Mouse (Mus musculus) macrophage (primary cell): ENCODE results near the gene Snrpc. TPM values are rescaled to one million over a fixed set of nuclear protein-coding genes. Genes with fewer than 3 reads are reported as not detected.

Experiments
- H3K27ac ChIP-seq: fragments of 350-480 bp; formaldehyde crosslinking; 2 replicates; pipeline ENCODE4 v1.9.0; 2021
- H3K36me3 ChIP-seq: fragments of 350-480 bp; formaldehyde crosslinking; 2 replicates; pipeline ENCODE4 v1.9.0; 2021; ENCODE audit errors: inconsistent target
- H3K4me3 ChIP-seq: fragments of 350-480 bp; formaldehyde crosslinking; 2 replicates; pipeline ENCODE4 v1.9.0; 2021; ENCODE audit errors: inconsistent target
- H3K79me2 ChIP-seq: fragments of 350-480 bp; formaldehyde crosslinking; 2 replicates; pipeline ENCODE4 v1.9.0; 2021; ENCODE audit errors: inconsistent target
- WGBS: methylation state at CpG from one replicate; pipeline ENCODE4 v1.1.7; 2026; ENCODE audit warnings: inconsistent platforms; ENCODE audit not compliant: missing documents; 5-methylcytosine and 5-hydroxymethylcytosine counted together
- polyA plus RNA-seq: library from polyadenylated mRNA; stranded (reverse); fragments of 250-400 nt; gene quantifications from 3 replicates; pipeline ENCODE4 v1.2.4, GENCODE M21; 2018; ENCODE audit warnings: inconsistent platforms

Snrpc gene
- polyA plus RNA-seq, 1 experiment from 2014 or later, result 89.9 TPM

DNA sequence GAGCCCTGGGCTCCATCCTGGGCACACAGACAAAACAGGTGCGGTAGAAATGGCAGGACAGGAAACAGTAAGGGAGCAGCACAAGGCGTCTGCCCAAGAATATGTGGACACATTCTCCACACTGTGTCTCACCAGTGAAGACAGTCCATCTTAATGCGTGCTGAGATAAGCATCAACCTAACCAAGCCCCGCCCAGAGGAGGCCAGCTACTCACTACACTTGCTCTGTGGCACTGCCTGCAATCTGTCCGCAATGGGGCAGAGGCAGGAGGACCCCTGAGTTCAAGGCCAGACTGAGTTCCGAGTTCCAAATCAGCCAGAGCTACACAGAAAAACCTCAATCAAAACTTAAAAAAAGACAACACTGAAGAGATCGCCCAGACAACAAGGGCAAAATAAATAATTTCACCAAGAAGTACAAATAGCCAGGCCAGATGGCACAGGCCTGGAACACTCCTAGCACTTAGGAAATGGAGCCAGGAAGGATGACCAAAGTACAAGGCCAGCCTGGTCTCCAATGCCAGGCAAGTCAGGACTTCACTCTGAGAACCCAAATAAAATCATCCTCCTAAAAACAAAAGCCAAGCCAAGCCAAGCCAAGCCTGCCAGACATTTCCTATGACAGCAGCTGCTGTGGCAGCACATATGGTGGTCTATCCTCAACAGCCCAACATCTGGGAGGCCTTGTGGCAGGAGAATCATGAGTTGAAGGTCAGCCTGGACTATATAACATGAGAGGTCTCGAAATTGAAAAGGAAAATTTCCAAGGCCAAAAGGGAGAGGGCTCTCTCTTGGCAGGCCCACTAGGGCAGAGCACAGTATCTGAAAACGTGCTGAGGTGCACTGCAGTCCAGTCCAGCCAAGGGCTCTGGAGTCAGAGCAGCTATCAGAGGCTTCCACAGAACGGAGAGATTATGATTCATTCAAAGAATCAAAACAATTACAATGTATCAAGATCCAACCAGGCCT lies 32.9 kb upstream of the Snrpc start:
- H3K36me3 ChIP-seq, result no peaks in the 10 kb centered on the region
- no peak overlapping the region for H3K27ac ChIP-seq
- peaks cover 98% of the 10 kb centered on the region for H3K79me2 ChIP-seq
- no peak overlapping the region for H3K4me3 ChIP-seq
- 87% methylated on average over 10 of the region's 10 CpGs for WGBS

DNA sequence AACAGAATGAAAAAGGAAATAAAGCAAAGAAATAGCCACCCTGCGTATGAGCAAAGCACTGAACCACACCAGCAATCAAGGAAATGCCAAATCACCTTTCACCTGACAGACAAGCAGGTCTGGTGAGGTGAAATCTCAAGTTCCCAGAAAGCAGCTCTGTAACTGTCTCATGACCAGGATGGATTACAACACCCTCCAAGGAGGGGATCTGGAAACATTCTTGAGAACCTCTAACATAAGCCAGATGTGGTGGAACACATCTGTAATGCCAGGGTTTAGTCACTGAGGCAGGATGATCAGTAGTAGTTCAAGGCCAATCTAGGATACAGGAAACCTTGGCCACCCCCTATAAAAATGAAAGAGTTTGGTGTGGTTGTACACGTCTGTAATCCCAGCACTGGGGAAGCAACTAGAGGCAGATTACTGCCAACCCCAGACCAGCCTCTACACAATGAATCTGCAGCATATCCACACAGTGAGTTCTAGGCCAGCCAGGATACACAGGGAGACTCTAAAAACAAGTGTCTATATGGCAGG lies 30.3 kb upstream of the Snrpc start:
- Histone ChIP-seq H3K79me2 (peaks cover 98% of the 10 kb centered on the region), H3K27ac (no peak overlapping the region), H3K4me3 (no peak overlapping the region), H3K36me3 (no peaks in the 10 kb centered on the region)
- 79% methylated on average over 2 of the region's 2 CpGs for WGBS

DNA sequence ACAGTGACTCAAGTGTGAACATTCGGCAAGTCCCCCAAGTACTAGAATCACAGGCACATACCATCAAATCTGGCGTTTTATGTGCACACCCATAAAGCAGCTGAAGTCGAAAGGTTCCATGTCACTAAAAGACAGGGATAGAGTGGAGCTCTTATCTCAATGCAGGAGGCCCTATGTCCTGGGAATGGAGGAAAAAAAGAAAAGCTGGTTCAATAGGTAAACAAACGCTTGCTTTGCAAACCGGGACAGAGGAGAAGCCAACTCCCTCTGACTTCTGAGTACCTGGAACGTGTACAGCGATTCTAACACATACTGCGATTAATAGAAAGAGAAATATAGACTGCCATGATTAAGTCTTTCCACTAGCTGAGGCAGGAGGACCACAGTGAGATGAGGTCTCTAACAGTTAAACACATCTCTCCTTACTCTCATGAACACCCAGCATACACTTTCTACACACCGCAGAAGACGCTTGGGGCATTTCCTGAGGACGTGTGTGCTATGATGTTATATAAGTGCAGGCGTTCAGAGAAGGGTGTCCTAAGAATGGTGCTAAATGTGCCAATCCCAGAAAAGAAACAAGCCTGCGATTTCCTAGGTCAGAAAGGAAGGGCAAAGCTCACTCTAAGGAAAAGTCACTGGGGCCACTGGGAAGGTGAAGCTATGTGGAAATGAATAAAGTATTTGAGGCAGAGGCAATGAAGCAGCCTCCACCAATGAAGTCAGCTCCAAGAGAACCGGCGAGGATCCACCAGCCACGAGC lies 27.2 kb upstream of the Snrpc start:
- Histone ChIP-seq H3K79me2 (peaks cover 98% of the 10 kb centered on the region), H3K36me3 (no peaks in the 10 kb centered on the region), H3K27ac (no peak overlapping the region), H3K4me3 (no peak overlapping the region)
- 87% methylated on average over 16 of the region's 16 CpGs for WGBS

DNA sequence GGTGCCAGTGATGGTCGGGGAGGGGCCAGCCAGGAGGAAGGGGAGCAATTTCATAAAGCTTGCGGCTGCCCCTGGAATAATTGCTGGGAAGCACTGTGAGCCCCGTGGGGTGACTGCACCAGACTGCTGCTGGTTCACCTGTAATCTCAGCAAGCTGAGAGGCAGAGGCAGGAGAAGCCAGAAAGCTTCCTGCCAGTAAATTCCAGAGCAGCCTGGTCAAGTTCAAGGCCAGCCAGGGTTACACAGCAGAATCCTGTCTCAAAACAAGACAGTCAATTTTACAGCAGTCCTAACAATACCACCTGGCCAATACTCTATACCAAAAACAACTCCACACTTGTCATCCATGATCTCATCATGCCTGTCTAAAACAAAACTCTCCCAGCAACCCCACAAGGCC lies 26.0 kb upstream of the Snrpc start:
- Histone ChIP-seq H3K36me3 (no peaks in the 10 kb centered on the region), H3K4me3 (no peak overlapping the region), H3K27ac (no peak overlapping the region), H3K79me2 (peaks cover 98% of the 10 kb centered on the region)
- WGBS, result 87% methylated on average over 3 of the region's 3 CpGs

DNA sequence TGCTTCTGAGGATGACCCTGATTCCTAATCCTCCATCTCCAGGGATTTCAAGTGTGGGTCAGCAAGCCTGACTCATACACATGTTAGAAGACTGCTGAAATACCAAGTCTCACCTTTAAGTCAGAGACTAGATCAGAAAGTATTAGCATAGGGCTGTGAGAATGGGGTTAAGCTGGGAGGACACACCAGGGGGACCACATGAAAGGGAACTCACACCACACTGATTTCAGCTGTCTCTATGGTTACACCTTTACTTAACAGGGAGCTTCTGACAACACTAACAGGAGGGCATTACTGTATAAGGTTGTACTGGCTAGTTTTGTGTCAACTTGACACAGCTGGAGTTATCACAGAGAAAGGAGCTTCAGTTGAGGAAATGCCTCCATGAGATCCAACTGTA lies 23.3 kb upstream of the Snrpc start:
- H3K36me3 ChIP-seq, result no peaks in the 10 kb centered on the region
- H3K4me3 ChIP-seq, result no peak overlapping the region
- peaks cover 100% of the 10 kb centered on the region for H3K79me2 ChIP-seq
- no peak overlapping the region for H3K27ac ChIP-seq

DNA sequence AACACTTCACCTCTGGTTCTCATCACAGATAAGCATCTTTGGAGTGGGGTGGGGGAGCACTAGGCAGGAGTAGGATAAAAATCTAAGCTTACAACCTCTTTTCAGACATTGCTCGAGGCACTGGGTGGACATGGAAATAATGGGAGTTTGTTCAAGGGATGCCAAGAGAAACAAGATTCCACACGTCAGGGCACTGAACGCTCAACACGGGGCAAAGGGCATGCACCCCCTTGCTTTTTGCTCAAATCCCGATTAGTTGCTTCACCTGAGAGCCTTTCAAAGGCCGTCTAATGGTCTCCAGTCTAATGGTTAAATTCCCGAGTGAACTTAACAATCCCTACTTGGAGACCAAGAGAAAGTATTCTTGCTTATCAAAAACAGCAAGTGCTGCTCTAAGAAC lies 18.9 kb upstream of the Snrpc start:
- H3K36me3 ChIP-seq, result no peaks in the 10 kb centered on the region
- H3K4me3 ChIP-seq, result peak overlapping the region; percentile 76
- peaks cover 61% of the 10 kb centered on the region for H3K79me2 ChIP-seq
- peak overlapping the region; percentile 74 for H3K27ac ChIP-seq
- 33% methylated on average over 7 of the region's 7 CpGs for WGBS

DNA sequence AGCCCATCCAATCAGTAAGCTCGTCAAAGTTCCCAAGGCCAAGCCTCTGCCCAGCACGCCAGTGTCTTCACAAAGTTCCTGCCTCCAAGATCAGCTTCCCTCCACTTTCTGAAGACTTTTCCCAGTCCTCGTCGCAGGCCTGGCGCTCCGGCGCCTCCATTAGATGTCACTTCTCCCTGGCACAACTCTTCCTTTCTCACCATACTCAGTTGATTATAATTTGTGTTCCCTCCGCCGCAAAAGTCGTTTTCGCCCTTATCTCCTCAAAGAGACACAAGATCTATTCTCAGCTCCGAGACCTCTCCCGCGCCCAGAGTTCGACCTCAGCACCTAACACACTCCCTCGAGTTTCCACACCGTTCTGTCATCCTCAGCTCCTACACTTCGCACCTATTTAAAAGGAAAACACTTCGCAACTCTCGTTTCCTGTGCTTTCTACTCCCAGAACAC lies 18.4 kb upstream of the Snrpc start:
- 2% methylated on average over 20 of the region's 20 CpGs for WGBS
- peaks cover 56% of the 10 kb centered on the region for H3K79me2 ChIP-seq
- H3K27ac ChIP-seq, result peak overlapping the region; percentile 74
- peak overlapping the region; percentile 76 for H3K4me3 ChIP-seq
- H3K36me3 ChIP-seq, result no peaks in the 10 kb centered on the region

DNA sequence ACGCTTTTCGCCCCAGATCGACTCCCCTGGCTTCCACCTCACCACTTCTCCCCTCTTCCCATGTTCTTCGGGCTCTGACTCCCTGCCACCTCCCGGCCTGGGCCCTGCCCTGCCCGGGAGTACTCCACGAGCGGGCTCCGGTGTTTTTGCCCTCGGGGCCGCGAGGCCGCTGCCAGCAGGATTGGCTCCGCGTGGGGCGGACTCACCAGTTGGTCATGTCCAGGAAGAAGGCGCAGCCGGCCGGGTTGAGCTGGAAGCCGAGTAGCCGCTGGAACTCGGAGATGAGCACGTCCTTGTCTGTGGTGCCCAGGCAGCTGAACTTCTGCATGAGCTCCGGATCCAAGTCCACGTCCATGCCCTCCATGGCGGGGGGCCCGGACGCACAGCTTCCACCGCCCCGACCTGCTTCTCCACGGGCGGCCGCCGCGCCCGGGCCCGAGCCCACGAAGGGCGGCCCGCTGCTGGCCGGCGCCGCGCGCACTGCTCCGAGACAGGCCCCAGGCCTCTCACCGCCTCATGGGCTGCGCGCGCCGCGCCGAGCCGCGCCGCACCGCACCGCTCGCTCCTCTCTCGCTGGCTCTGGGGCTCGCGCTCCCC lies 17.9 kb upstream of the Snrpc start:
- peak overlapping the region; percentile 74 for H3K27ac ChIP-seq
- H3K4me3 ChIP-seq, result peak overlapping the region; percentile 76
- WGBS, result under 1% methylated on average over 46 of the region's 62 CpGs

DNA sequence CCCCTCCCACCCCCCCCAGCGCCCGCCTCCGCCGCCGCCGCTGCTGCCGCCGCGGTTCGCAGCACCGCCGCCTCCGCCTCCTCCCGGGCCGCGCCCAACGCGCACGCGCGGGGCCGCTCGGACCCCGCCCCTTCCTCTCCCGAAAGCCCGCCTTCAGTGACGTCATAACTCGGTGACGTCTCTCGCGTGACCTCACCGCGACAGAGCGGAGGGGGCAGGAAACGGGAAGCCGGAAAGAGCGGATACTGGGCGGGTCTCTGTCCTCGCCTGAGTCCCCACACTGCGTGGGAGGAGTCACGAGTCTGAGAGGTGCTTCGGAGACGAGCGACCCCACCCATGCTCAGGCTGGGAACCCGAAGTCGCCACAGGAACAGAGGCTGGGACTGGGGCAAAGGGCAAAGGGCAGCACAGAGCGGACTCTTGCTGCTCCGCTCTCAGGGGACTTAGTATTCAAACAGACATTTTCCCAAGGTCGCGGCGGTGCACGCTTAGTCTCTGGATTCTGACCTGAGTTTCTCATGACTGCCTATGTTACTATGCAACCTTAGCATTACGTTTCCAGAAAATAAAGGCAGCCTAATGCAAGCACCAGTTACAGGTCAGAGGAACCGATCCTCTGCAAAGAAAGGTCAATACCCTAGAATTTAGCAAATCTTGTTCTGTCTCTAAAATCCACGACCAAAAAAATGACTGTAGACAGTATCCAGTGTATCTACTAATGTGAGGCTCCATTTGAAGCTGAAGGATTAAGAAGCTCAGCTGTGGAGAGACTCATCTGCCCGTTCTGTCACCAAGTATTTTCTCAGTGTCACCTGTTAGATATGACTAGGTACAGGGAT lies 17.2 kb upstream of the Snrpc start, which contains the start of gene D17Wsu92e:
D17Wsu92e (minus strand) TSS at position 81 of the 839 bp plus-strand sequence.
- WGBS, result 3% methylated on average over 39 of the region's 56 CpGs
- no peaks in the 10 kb centered on the region for H3K36me3 ChIP-seq

More for the DNA sequence above, 17.9 kb upstream of the Snrpc start:
- H3K36me3 ChIP-seq, result no peaks in the 10 kb centered on the region
- H3K79me2 ChIP-seq, result peaks cover 51% of the 10 kb centered on the region

DNA sequence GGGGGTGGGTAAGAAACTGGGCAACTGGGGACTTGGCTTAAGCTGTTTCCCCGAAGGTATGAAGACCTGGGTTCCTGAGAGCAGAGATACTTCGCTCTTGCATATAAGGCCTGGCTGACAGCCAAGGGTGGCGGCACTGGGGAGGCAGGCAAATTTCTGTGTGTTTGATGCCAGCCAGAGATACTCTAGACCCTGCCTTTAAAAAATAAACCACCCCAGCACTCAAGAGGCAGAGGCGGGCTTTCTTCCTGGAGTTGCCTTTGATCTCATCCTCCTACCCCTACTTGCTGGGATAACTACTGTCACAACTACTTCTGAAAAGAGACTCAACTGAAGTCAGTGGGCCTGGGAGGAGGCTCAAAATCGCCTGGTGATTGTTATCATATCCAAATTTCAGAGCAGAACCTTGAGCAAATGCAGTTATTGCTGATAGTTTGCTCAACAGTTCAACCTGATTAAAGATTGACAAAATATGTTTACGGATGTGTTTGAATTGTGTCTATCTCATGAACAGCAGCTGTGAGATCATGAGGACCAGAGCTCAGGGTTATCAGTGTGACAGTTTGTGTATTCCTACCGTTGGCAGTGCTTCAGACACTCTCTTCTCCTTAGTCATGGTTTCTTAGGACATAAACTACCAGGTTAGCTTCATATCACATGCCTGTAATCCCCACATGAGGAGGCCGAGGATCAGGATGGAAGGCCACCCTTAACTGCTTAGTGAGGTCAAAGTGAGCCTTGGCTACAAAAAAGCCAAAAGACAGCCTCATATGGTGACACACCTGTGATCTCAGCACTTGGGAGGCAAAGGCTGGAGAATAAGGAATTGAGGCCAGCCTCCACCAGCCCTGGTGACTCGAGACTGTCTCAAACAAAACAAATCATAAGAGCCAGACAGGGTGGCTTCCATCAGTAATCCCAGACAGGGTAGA lies 16.3 kb upstream of the Snrpc start:
- Histone ChIP-seq H3K79me2 (peaks cover 35% of the 10 kb centered on the region), H3K27ac (peak overlapping the region; percentile 79), H3K4me3 (no peak overlapping the region), H3K36me3 (no peaks in the 10 kb centered on the region)
- WGBS, result 83% methylated on average over 9 of the region's 9 CpGs

More for the DNA sequence above, 17.2 kb upstream of the Snrpc start, which contains the start of gene D17Wsu92e:
- Histone ChIP-seq H3K27ac (peak within 1 kb of the TSS; percentile 79), H3K79me2 (peaks cover 44% of the 10 kb centered on the region), H3K4me3 (peak within 1 kb of the TSS; percentile 76)

DNA sequence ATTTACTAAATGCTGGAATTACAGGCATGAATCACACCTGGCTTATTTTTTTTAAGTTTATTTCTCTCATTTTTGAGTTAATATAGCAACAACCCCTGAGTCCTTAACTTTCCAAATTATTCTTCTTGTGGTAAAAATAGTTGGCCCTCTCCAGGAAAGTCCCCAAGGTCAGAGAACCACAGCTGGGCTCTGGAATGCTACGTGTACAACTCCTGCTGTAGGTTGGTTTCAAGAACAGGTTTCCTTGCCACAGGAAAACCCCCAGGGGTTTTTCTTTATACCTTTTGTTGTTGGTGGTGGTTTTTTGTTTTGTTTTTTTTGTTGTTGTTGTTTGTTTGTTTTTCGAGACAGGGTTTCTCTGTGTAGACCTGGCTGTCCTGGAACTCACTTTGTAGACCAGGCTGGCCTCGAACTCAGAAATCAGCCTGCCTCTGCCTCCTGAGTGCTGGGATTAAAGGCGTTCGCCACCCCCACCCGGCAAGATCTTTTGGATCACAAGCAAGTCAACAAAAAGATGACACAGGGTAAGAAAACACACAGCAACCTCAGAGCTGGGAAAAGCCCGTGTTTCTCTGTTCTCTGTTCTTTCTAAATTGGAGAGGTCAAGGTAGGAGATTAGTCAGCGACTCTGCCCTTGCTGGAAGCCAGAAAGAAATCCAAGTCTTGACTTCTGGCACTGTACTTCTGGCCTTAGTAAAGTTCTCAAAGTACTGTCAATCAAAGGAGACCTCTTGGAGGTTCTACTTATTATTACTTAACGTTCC lies 14.6 kb upstream of the Snrpc start:
- WGBS, result 92% methylated on average over 8 of the region's 9 CpGs
- Histone ChIP-seq H3K27ac (no peak overlapping the region), H3K4me3 (no peak overlapping the region), H3K36me3 (no peaks in the 10 kb centered on the region), H3K79me2 (peaks cover 18% of the 10 kb centered on the region)

DNA sequence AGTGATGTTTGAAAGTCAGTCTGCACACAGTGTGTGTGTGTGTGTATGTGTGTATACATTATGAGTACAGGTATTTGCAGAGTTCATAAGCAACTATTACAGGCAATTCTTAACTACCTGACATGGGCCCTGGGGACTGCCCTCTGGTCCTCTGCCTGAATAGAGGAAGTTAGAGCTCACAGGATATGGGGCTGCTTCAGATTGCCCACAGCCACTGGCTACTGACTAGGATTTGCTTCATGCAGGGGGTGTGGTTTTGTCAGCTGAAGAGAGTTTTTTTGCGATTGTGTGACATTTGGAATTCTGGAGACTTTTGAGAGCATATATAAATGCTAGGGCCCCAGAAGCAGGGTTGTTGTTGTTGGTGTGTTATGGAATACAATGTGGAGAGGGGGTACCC lies 13.0 kb upstream of the Snrpc start:
- no peaks in the 10 kb centered on the region for H3K36me3 ChIP-seq
- peak overlapping the region; percentile 27; the same call in 1 of the 2 replicates for H3K4me3 ChIP-seq
- 0% methylated on average over 1 of the region's 1 CpGs for WGBS
- H3K79me2 ChIP-seq, result peaks cover 2% of the 10 kb centered on the region; the same call in 1 of the 2 replicates
- H3K27ac ChIP-seq, result peak overlapping the region; percentile 98
